Comparison of ENCODE assay signal across 17 mouse cellular contexts in the genomic region with DNA sequence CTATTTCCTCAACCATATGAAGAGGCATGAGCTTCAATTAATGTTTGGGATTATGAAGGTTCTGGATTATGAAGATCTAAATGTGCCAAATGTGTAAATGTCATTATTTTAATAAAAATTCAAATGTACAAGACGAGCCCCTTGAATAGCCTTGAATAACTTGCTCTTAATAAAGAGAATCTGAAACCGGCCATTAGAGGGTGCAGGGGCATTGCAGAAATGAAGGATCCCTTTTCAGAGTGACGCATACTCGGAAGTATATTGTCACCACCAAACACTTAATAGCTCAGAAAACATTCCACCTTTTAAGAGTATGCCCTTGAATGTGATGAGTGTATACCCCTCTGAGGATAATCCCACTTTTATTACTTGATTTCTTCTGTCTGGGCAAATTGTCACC. TPM values are rescaled to one million over a fixed set of nuclear protein-coding genes. Genes with fewer than 3 reads are reported as not detected.
DNase-seq lines count a peak whose midpoint lies in the region; ATAC-seq and TF ChIP-seq lines count a peak whose summit lies in the region.
"Had no signal": no experiment of that assay in that cellular context is flagged by ENCODE, and none has a peak within 500 bp of the region (broad histone marks: within the 10 kb centered on the region; RNA-seq: fewer than 3 reads in every experiment).

No protein-coding gene starts in this region.

- no peaks in the 10 kb centered on the region for H3K9me3 ChIP-seq in forebrain, embryonic 14.5 days (replicated peaks; ENCODE audit: control insufficient read depth, low read length)
- no peaks in the 10 kb centered on the region for H3K9me3 ChIP-seq in forebrain, embryonic 16.5 days (ENCODE audit: control insufficient read depth, low read length)
- H3K9me3 ChIP-seq in midbrain, postnatal 0 days (ENCODE audit: low read length), result no peaks in the 10 kb centered on the region
- no peaks in the 10 kb centered on the region for H3K9me3 ChIP-seq in midbrain, embryonic 10.5 days (replicated peaks)
- H3K9me3 ChIP-seq: heart, embryonic 10.5 days; midbrain, embryonic 15.5 days had no signal

- no peak overlapping the region for H3K4me3 ChIP-seq in forebrain, embryonic 14.5 days (ENCODE audit: low read depth, low read length)
- H3K4me3 ChIP-seq in forebrain, embryonic 16.5 days (replicated peaks; ENCODE audit: low read length), result no peak overlapping the region
- no peak overlapping the region for H3K4me3 ChIP-seq in layer of hippocampus, adult 2 months
- no peak overlapping the region for H3K4me3 ChIP-seq in midbrain, postnatal 0 days (ENCODE audit: low read depth, low read length)
- no peak overlapping the region for H3K4me3 ChIP-seq in midbrain, embryonic 10.5 days
- H3K4me3 ChIP-seq: heart, embryonic 10.5 days; midbrain, embryonic 15.5 days had no signal

- DNase-seq in forebrain, embryonic 14.5 days (ENCODE audit: low spot score), result peak; percentile 34
- DNase-seq in layer of hippocampus, adult 2 months (ENCODE audit: low spot score in 2 of 2), result no peak
- DNase-seq in layer of hippocampus, adult 11-12 months (ENCODE audit: low spot score), result no peak
- DNase-seq in midbrain, postnatal 0 days (ENCODE audit: low spot score), result peak; percentile 58
- no peak for DNase-seq in midbrain, embryonic 10.5 days (ENCODE audit: low spot score)
- no peak for DNase-seq in urinary bladder, postnatal 4 days (ENCODE audit: low spot score in 2 of 2)
- no peak for DNase-seq in cerebellum, adult 9-11 months
- DNase-seq: adrenal gland, adult 2 months; cerebellum, adult 9-10 months; heart, postnatal 4 days; kidney, adult 2 months; kidney, postnatal 14 days; liver, postnatal 0 days; thymus, postnatal 25 days had no signal

- WGBS in forebrain, embryonic 14.5 days, result 54% methylated on average over 4 of the region's 4 CpGs
- WGBS in forebrain, embryonic 16.5 days, result 46% methylated on average over 4 of the region's 4 CpGs
- 41% methylated on average over 4 of the region's 4 CpGs for WGBS in midbrain, postnatal 0 days
- 80% methylated on average over 4 of the region's 4 CpGs for WGBS in midbrain, embryonic 10.5 days

- no peak overlapping the region for H3K9ac ChIP-seq in forebrain, embryonic 14.5 days (ENCODE audit: low read length)
- H3K9ac ChIP-seq in forebrain, embryonic 16.5 days (replicated peaks; ENCODE audit: low read depth, low read length), result no peak overlapping the region
- no peak overlapping the region for H3K9ac ChIP-seq in midbrain, postnatal 0 days (replicated peaks; ENCODE audit: low read length, poor library complexity, severe bottlenecking)
- H3K9ac ChIP-seq: liver, postnatal 0 days; midbrain, embryonic 15.5 days had no signal

- H3K4me1 ChIP-seq in forebrain, embryonic 14.5 days (ENCODE audit: control insufficient read depth, insufficient read depth, low read length), result no peaks in the 10 kb centered on the region
- H3K4me1 ChIP-seq in forebrain, embryonic 16.5 days (replicated peaks; ENCODE audit: control insufficient read depth, insufficient read depth, low read length), result no peaks in the 10 kb centered on the region
- no peaks in the 10 kb centered on the region for H3K4me1 ChIP-seq in midbrain, postnatal 0 days (ENCODE audit: insufficient read depth, low read length)
- no peaks in the 10 kb centered on the region for H3K4me1 ChIP-seq in midbrain, embryonic 10.5 days
- H3K4me1 ChIP-seq: heart, embryonic 10.5 days; midbrain, embryonic 15.5 days had no signal

- ATAC-seq in forebrain, embryonic 14.5 days, result no peak
- ATAC-seq in forebrain, embryonic 16.5 days, result no peak
- no peak for ATAC-seq in midbrain, postnatal 0 days (ENCODE audit: low FRiP score)
- ATAC-seq: liver, postnatal 0 days; midbrain, embryonic 15.5 days had no signal

- TF ChIP-seq CTCF in layer of hippocampus, adult 2 months (conservative IDR thresholded peaks at IDR 0.05), result peak; percentile 69
- peak; percentile 77 for TF ChIP-seq CTCF in midbrain, postnatal 0 days (IDR thresholded peaks at IDR 0.05)

- no peaks in the 10 kb centered on the region for H3K27me3 ChIP-seq in forebrain, embryonic 14.5 days (replicated peaks; ENCODE audit: control insufficient read depth, insufficient read depth, low read length)
- H3K27me3 ChIP-seq in forebrain, embryonic 16.5 days (replicated peaks; ENCODE audit: control insufficient read depth, insufficient read depth, low read length), result no peaks in the 10 kb centered on the region
- H3K27me3 ChIP-seq in midbrain, postnatal 0 days (ENCODE audit: insufficient read depth, low read length), result no peaks in the 10 kb centered on the region
- H3K27me3 ChIP-seq in midbrain, embryonic 10.5 days (ENCODE audit: low read depth, poor library complexity, severe bottlenecking), result no peaks in the 10 kb centered on the region
- H3K27me3 ChIP-seq: midbrain, embryonic 15.5 days had no signal

- H3K27ac ChIP-seq in forebrain, embryonic 14.5 days (ENCODE audit: low read depth, low read length), result no peak overlapping the region
- no peak overlapping the region for H3K27ac ChIP-seq in forebrain, embryonic 16.5 days (ENCODE audit: low read length)
- H3K27ac ChIP-seq in layer of hippocampus, adult 2 months, result no peak overlapping the region
- no peak overlapping the region for H3K27ac ChIP-seq in midbrain, postnatal 0 days (ENCODE audit: low read depth, low read length)
- H3K27ac ChIP-seq in midbrain, embryonic 10.5 days (replicated peaks), result no peak overlapping the region
- H3K27ac ChIP-seq: heart, embryonic 10.5 days; midbrain, embryonic 15.5 days had no signal

- H3K36me3 ChIP-seq in forebrain, embryonic 14.5 days (ENCODE audit: control insufficient read depth, insufficient read depth, low read length), result no peaks in the 10 kb centered on the region
- no peaks in the 10 kb centered on the region for H3K36me3 ChIP-seq in forebrain, embryonic 16.5 days (ENCODE audit: control insufficient read depth, insufficient read depth)
- H3K36me3 ChIP-seq in midbrain, postnatal 0 days (ENCODE audit: insufficient read depth, low read length), result no peaks in the 10 kb centered on the region
- H3K36me3 ChIP-seq in midbrain, embryonic 10.5 days, result no peaks in the 10 kb centered on the region
- H3K36me3 ChIP-seq: heart, embryonic 10.5 days; midbrain, embryonic 15.5 days had no signal

- H3K4me2 ChIP-seq in forebrain, embryonic 14.5 days (ENCODE audit: low read length), result no peak overlapping the region
- no peak overlapping the region for H3K4me2 ChIP-seq in forebrain, embryonic 16.5 days (ENCODE audit: low read length)
- H3K4me2 ChIP-seq in midbrain, postnatal 0 days (ENCODE audit: low read depth, low read length, poor library complexity, severe bottlenecking), result no peak overlapping the region
- H3K4me2 ChIP-seq: midbrain, embryonic 15.5 days had no signal

RNA-seq across cellular contexts. Expression of a gene that starts 40.1 kb away (rescaled TPM):
- polyA plus RNA-seq in forebrain, embryonic 14.5 days (2014; fragmentation: Nextera tagmentation; extraction: Ambion mirVana), result 2.1 and 2.2 TPM in 2 replicates
- 3.0 and 3.9 TPM in 2 replicates for polyA plus RNA-seq in forebrain, embryonic 16.5 days (2015; fragmentation: Nextera tagmentation; extraction: Ambion mirVana)
- 10 to 100 TPM; 10.8 to 13.3 TPM for total RNA-seq in layer of hippocampus, adult 2 months (2021)
- total RNA-seq in midbrain, postnatal 0 days (2014; rRNA removed), result 2.8 and 4.5 TPM in 2 replicates
- polyA plus RNA-seq in midbrain, postnatal 0 days (2015; fragmentation: Nextera tagmentation; extraction: Ambion mirVana), result 2.6 and 3.7 TPM in 2 replicates
- polyA plus RNA-seq in midbrain, embryonic 10.5 days (2016; fragmentation: Nextera tagmentation; extraction: Ambion mirVana), result 8.0 and 8.9 TPM in 2 replicates

Comparison
In these comparisons a context has a peak if more than half of its experiments do, and no peak if none do; other contexts are left out.
1. DNase-seq: peak in forebrain, embryonic 14.5 days (single experiment) and midbrain, postnatal 0 days (single experiment); none in layer of hippocampus, adult 2 months (0 of 2), layer of hippocampus, adult 11-12 months (single experiment), midbrain, embryonic 10.5 days (single experiment), urinary bladder, postnatal 4 days (0 of 2) and cerebellum, adult 9-11 months (single experiment).